Mouse (Mus musculus) spleen, adult 2 months (tissue): ENCODE results near the gene Tbx10.

Experiments used
- CTCF ChIP-seq: fragments of 200-500 bp; IDR thresholded peaks from 2 replicates; pipeline ENCODE4 v1.5.1; 2011; ENCODE audit warnings: mild to moderate bottlenecking, inconsistent platforms; ENCODE audit not compliant: insufficient read depth, insufficient read length, insufficient replicate concordance; ENCODE audit errors: extremely low read depth
- POLR2A ChIP-seq: fragments of 200-500 bp; IDR thresholded peaks from 2 replicates; pipeline ENCODE4 v1.6.1; 2011; ENCODE audit warnings: low read depth, low read length, inconsistent platforms

DNA sequence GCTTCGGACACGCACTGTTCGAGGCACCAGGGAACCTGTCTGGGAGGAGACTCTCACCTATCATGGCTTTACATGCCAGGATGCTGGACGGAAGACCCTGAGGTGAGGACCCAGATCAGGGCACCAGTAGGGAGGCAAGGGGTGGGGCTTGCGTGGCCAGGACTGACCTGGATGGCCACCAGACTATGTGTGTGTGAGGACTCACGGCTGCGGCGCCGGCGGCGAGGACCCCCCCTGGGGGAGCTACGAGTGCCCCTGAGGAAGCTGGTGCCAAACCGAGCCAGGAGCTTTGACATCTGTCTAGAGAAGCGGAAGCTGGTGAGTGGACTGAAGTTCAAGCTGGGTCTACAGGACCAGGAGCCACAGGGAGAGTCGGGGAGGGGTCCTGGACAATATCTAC, 11.8 kb downstream of the Tbx10 start:
- TF ChIP-seq CTCF (no peak), POLR2A (no peak)
